Mouse (Mus musculus) layer of hippocampus, adult 11-12 months (tissue): ENCODE results near the gene Scap.

Experiments used
- DNase-seq: peaks from one replicate; pipeline ENCODE4 v3.0.0; 2022; ENCODE audit warnings: low spot score

The Scap gene

GRCm38 (mm10) chr9:110333135-110333895, at the start of gene Scap:
Scap (plus strand) TSS chr9:110333288.
- peak; percentile 97 for DNase-seq

DNA sequence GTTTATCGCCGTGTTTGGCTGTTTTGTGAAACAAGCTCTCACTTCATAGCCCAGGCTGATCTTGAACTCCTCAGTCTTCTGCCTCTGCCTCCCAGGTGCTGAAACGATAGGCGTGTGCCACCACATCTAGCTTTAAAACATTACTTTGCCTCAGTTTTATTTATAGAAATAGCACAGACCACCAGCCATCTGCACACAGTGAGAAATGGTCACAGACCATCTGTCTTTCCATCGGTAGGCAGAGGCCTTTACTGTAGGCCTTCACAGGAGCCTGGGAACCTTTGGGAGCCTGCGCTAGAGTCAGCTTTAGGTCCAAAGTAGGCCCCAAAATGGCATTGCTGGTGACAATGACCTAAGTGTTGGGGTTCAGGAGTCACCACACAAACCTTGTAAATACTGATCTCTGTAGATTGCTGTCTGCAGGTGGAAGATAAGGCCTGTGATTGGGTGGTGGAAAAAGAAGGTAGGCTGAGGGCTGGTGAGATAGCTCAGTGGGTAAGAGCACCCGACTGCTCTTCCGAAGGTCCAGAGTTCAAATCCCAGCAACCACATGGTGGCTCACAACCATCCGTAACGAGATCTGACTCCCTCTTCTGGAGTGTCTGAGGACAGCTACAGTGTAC, 48.9 kb upstream of the Scap start:
- DNase-seq = no peak

DNA sequence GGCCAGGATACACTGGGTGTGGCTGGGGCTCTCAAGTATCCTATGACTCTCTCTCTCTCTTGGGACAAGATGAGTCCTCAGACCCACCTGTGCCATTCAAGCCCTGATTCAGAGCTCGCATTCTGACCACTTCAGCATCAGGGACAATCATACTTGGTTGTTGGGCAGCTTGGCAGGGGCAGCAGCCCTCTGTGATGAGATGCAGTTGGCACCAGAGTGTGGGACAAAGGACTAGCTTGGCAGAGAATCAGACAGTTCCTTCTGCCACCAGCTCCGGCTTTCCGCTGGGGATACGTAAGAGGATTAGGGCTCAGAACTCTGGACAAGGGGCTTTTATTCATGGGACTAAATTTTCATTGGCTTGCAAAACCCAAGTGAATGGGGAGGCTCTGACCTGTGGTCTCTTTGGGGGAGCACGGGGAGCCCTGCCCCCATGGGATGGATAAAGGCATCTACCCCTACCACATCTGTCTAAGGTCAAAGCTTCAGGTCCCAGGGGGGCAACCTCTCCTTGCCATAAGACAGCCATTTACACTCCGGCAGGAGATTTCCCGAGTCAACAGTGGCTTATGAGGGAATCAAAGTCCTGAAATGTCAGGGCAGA, 45.7 kb upstream of the Scap start:
- peak; percentile 63 for DNase-seq

DNA sequence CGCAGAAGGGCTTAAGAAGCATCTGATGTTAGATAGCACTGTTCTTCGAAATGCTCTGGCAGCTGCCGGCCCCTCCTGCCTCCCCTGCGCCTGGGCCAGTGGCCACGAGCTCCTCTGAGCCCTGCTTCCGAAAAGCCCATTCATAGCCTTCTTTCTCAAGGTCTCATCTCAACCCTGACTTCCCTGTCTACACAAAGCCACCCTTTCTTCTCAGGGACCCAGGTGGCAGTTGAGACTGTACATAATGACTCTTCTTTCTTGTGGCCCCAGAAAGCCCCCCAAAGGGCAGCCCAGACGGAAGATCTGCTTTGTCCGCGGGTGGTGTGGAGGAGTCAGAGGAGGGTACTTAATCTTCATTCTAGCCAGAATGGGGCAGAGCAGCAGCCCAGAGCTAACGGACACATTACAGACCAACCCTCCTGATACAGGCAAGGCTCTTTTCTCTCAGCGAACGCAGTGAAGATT, 39.8 kb upstream of the Scap start:
- no peak for DNase-seq

DNA sequence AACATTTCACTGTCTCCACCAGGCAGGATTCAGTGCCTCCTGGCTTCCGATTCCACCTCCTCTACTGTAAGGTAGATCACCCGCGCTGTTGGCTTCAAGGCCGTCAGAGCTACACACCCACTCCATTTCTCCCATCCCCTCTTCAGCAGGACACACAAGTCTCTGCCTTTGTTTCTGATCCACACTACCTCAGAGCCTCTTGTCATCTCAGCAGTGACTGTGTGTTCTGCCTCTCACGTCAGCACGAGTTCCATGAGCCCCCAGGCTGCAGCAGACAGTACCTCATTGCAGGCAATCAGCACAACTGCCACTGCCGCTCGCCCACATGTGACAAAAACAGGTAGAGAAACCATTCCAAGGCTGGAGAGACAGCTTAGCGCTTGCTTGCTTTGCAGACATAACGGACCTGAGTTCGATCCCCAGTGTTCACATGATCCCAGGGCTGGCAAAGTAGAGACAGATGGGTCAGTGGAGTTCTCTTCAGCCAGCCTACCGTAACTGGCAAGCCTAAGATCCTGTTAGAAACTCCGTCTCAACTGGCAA, 39.1 kb upstream of the Scap start:
- DNase-seq = no peak

GRCm38 (mm10) chr9:110294786-110295185, 38.3 kb upstream of the Scap start:
- DNase-seq = no peak

- DNase-seq = peak; percentile 89
Measured at GRCm38 (mm10) chr9:110296867-110297627, 36.0 kb upstream of the Scap start.

GRCm38 (mm10) chr9:110304516-110304915, 28.6 kb upstream of the Scap start:
- DNase-seq = no peak

- peak; percentile 94 for DNase-seq
Measured at GRCm38 (mm10) chr9:110304969-110305651, 28.0 kb upstream of the Scap start, which contains the start of gene Elp6. Elp6 (plus strand) TSS chr9:110305173.

DNA sequence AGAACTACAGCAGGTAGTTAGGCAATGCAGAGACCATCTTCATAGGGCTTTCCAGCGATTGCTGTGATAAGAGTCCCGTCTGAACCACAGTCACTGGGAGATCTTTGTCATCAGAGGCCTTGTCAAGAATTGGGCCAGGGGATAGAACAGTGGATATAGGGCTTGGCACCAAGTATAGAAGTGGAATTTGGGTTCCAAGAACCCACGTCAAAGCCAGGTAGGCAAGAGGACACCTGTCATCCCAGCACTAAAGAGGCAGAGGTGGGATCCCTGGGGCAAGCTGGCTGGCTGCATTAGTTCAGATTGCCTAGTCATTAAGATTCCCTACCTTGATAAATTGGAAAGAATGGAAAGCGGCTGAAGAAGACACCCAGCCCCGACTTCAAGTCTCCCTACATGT, 26.7 kb upstream of the Scap start:
- DNase-seq = no peak

GRCm38 (mm10) chr9:110314706-110315105, 18.4 kb upstream of the Scap start:
- peak; percentile 46 for DNase-seq

DNA sequence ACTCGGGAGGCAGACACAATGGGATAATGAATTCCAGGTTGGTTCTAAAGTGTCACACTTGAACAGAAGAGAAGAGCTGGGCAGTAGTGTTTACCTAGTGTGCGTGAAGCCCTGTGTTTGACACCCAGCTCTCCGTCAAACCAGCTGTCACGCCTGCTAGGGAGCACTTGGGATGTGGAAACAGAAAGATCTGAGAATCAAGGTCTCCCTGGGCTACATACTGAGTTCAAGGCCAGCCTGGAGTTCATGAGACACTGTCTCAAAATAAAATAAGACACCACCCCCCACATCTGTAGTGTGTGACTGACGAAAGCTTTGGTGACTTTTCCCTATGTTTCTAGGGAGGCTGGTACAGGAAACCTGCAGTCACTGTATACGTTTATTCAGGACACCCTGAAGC, 17.7 kb upstream of the Scap start:
- DNase-seq = no peak

DNA sequence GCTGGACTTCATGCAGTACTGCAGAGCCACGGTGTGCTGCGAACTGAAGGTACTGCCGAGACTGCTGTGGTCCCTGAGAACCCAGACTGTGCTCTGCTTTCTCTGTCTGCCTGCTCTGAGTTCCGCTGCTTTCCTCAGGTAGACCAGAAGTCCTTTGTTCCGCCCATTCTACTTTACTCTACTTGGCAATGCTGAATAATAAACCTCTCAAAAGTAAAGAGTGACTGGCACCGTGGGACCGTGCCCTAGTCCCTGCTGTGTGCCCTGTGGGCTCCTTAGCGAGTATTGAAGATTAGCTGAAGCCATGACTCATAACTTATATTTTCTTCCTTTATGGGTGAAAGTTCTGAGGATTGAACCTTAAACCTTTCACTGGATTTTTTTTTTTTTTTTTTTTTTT, 17.2 kb upstream of the Scap start:
- no peak for DNase-seq

GRCm38 (mm10) chr9:110316503-110316902, 16.6 kb upstream of the Scap start:
- no peak for DNase-seq

GRCm38 (mm10) chr9:110320769-110321168, 12.3 kb upstream of the Scap start:
- DNase-seq = no peak

DNA sequence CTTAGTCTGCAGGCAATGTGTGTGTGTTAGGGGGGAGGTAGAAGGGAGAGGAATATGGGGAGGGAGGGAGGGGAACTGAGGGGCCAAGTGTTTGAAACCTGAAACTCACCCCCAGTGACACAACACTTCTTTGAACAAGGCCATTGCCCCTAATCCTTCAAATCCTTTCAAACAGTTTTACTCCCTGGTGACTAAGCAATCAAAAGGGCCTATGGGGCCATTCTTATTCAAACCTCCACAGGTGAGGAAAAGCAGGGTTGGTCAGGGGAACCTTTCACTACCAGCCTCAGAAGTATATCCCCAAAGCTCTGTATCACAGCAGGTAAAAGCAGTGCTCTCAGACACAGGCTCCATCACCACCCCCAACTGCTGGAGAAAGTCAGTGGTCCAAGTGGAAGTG, 10.1 kb upstream of the Scap start:
- DNase-seq = no peak

DNA sequence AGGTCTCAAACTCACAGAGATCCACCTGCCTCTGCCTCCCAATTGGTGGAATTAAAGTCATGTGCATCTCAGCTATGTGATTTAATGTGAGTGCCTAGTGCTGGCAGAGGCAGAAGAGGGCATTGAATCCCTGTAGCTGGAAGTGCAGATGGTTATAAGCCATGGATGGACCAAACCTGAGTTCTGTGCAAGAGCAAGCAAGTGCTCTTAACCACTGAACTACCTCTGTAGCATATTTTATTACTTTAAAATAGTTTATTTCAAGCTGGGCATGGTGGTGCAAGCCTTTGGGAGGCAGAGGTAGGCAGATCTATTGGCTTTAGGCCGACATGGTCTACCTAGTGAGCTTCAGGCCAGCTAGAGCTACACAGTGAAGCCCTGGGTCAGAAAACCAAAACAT, 8.9 kb upstream of the Scap start:
- DNase-seq = no peak

GRCm38 (mm10) chr9:110328178-110328577, 4.9 kb upstream of the Scap start:
- DNase-seq = no peak

DNA sequence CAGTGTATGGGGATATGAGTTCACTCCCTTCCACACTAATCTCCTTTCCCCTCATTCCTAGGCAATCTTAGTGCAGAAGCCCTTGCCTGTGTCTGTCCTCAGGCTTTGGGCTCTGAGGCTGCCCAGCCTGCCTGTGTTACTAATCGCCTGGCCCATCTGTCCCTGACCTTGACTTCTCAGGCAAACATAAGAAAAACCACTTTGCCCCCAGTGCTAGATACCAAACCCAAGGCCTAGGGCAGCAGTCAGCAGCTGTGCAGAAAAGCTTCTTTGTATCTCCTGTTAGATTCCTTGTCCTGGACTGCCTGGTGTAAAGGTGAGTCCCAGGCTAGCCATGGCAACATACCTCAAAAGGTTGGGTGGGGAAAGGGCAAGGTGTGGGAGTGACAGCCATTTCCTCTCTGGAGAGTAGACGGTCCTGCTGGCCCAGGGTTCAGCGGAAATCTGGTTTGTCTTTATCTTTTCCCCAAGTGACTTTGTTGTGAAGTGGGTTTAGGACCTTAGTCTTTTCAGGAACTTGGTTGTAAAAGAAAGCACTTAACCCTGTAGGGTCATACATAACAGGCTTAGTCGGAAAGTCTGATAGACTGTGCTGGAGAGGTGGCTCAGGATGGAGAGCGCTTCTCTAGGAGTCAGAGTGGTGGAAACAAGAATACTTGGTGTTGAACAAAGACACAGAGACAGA, 4.0 kb upstream of the Scap start:
- no peak for DNase-seq

- no peak for DNase-seq
Measured at GRCm38 (mm10) chr9:110329655-110330054, 3.4 kb upstream of the Scap start.

GRCm38 (mm10) chr9:110330341-110330740, 2.7 kb upstream of the Scap start:
- no peak for DNase-seq
